Mouse (Mus musculus): ENCODE results near the gene Map1a. TPM values are rescaled to one million over a fixed set of nuclear protein-coding genes. Genes with fewer than 3 reads are reported as not detected.
A peak's percentile ranks its signal among the peaks of the same experiment; 100 is the strongest.

Gene Map1a
- polyA plus RNA-seq, 1 experiment = 2.2 TPM

DNA sequence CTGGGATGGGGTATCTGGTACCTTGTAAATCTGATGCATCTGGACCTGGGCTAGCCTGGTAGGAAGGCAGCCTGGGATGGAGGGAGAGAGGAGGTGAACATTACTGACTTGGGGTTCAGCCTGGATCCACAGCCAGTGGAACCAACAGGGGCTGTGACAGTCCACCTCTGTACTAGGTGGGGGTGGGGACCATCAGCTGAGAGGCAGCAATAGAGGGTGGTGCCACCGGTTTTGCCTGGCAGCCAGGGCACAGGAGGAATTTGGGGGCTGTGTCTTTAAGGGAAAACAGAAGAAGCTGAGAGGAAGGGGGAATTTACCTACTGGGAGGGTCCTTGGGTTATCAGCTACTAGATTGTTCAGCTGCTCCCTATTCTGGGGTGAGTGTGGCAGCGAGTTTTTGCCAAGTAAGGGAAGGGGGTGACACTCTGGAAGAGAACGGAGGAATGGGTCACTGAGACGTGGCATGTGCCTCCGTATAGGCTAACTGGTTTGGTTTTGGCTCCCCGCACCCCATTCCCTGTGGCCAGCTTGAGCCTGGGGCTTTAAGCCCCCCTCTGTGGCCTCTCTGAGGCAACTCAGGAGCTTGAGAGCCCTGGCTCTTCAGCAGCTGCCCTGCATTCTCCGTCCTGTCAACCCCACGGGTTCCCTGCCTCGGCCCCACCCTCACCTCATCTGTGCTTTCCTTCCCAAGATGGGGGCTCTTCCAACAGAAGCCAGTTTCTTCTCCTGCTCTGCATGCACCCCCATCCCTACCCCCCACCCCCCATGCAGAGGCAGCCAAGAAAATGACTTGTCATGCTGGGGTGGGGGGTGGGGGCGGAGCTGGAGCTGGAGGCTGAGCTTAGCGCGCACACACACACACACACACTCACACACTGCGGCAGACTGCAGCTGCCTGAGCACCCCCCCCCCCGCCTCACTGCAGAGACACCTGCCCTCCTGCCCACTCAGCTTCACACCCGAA lies 6.5 kb downstream of the Map1a start:
- peaks cover 9% of the 10 kb centered on the region; the same call in 1 of the 2 replicates for H3K4me1 ChIP-seq (ENCODE audit: control insufficient read depth, insufficient read depth, insufficient read length, low read length)
- 7% methylated on average over 15 of the region's 15 CpGs for WGBS
- H3K27me3 ChIP-seq (ENCODE audit: control insufficient read depth, insufficient read depth, low read length) = peaks cover 37% of the 10 kb centered on the region
- H3K27ac ChIP-seq (ENCODE audit: insufficient read depth, low read depth, low read length) = no peak overlapping the region
- no peaks in the 10 kb centered on the region for H3K36me3 ChIP-seq (ENCODE audit: control insufficient read depth, insufficient read depth, low read length)
- peak overlapping the region; percentile 64 for H3K4me3 ChIP-seq (ENCODE audit: low read depth, low read length)
- no peak for TF ChIP-seq POLR2A (IDR thresholded peaks at IDR 0.05; ENCODE audit: low read depth, low read length)
- no peak for TF ChIP-seq CTCF (IDR thresholded peaks at IDR 0.05; ENCODE audit: extremely low read depth, insufficient read length, insufficient replicate concordance, low read depth, low read length)

DNA sequence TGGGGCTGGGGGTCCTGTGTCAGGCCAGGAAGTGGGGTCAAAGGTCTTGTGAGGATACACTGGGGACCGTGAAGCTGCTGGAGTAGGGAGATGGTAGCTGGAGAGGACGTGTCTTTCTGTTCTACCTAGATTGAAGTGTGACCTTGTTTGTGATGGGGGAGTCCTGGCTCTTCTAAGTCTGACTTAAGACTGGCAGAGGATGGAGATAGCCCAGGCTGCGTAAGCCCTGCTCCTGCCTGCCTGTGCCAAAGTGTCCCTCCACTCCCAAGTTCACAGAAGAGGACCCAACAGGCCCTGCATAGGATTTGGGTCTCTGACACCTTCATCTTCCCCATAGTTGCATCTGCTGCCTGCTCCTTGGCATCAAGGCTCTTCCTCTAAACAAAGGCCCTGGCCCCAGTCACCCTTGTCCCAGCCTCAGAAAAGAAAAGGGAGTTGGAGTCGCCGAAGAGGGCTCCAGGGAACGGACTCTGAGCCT lies 7.4 kb downstream of the Map1a start:
- 36% methylated on average over 6 of the region's 6 CpGs for WGBS
- peaks cover 35% of the 10 kb centered on the region for H3K27me3 ChIP-seq (ENCODE audit: control insufficient read depth, insufficient read depth, low read length)
- H3K36me3 ChIP-seq (ENCODE audit: control insufficient read depth, insufficient read depth, low read length) = no peaks in the 10 kb centered on the region
- H3K4me3 ChIP-seq (ENCODE audit: low read depth, low read length) = peak overlapping the region; percentile 64; the same call in 1 of the 2 replicates
- TF ChIP-seq POLR2A (IDR thresholded peaks at IDR 0.05; ENCODE audit: low read depth, low read length) (no peak), CTCF (IDR thresholded peaks at IDR 0.05; ENCODE audit: extremely low read depth, insufficient read length, insufficient replicate concordance, low read depth, low read length) (no peak)
- H3K4me1 ChIP-seq (ENCODE audit: control insufficient read depth, insufficient read depth, insufficient read length, low read length) = peaks cover 9% of the 10 kb centered on the region; the same call in 1 of the 2 replicates
- no peak overlapping the region for H3K27ac ChIP-seq (ENCODE audit: insufficient read depth, low read depth, low read length)

DNA sequence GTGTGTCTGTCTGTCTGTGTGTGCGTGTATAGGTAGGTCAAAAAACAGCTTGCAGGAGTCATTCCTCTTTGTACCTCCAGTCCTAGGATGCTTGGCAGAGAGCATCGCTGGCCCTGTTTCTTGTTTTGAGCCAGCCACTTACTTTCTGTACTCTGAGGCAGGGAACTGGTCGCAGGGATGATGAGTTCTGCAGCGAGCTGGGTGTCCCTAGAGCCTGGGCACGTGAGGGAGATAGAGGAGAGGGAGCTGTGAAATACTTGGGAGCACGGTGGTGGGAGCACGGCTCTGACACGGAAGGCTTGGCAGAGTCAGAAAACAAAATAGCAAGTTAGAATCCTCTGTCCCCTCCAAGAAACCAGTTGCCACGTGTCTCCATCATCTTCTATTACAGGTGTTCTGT lies 8.3 kb downstream of the Map1a start:
- Histone ChIP-seq H3K4me3 (ENCODE audit: low read depth, low read length) (no peak overlapping the region), H3K27me3 (ENCODE audit: control insufficient read depth, insufficient read depth, low read length) (peaks cover 35% of the 10 kb centered on the region), H3K4me1 (ENCODE audit: control insufficient read depth, insufficient read depth, insufficient read length, low read length) (peaks cover 9% of the 10 kb centered on the region; the same call in 1 of the 2 replicates), H3K36me3 (ENCODE audit: control insufficient read depth, insufficient read depth, low read length) (no peaks in the 10 kb centered on the region), H3K27ac (ENCODE audit: insufficient read depth, low read depth, low read length) (no peak overlapping the region)
- TF ChIP-seq POLR2A (IDR thresholded peaks at IDR 0.05; ENCODE audit: low read depth, low read length) (no peak), CTCF (IDR thresholded peaks at IDR 0.05; ENCODE audit: extremely low read depth, insufficient read length, insufficient replicate concordance, low read depth, low read length) (no peak)
- 39% methylated on average over 9 of the region's 9 CpGs for WGBS

DNA sequence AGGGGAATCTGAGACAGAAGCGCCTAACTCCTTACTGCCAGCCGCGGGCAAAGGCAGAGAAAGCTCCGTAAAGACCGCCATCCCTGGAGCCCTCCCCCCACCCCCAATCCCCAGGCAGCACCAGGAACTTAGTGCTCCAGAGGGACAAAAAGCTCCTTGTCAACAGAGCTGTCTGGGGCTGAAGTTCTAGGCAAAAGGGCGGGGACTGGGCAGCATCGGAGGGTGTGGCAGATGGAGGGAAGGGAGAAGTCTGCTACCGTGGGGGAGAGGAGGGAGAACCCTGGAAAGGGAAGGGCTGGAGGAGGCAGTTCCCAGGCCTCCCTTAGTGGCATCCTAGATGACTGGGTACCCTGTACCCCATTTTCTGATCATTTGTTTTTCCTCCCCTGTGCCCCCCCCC lies 8.7 kb downstream of the Map1a start:
- no peak for TF ChIP-seq CTCF (IDR thresholded peaks at IDR 0.05; ENCODE audit: extremely low read depth, insufficient read length, insufficient replicate concordance, low read depth, low read length)
- 0 out of 2 replicates have a peak, but pooled peaks have one; percentile 7 for TF ChIP-seq POLR2A (IDR thresholded peaks at IDR 0.05; ENCODE audit: low read depth, low read length)
- WGBS = 6% methylated on average over 8 of the region's 8 CpGs
- H3K4me3 ChIP-seq (ENCODE audit: low read depth, low read length) = no peak overlapping the region
- no peaks in the 10 kb centered on the region for H3K36me3 ChIP-seq (ENCODE audit: control insufficient read depth, insufficient read depth, low read length)
- no peak overlapping the region for H3K27ac ChIP-seq (ENCODE audit: insufficient read depth, low read depth, low read length)
- H3K4me1 ChIP-seq (ENCODE audit: control insufficient read depth, insufficient read depth, insufficient read length, low read length) = peaks cover 9% of the 10 kb centered on the region; the same call in 1 of the 2 replicates
- H3K27me3 ChIP-seq (ENCODE audit: control insufficient read depth, insufficient read depth, low read length) = peaks cover 35% of the 10 kb centered on the region

DNA sequence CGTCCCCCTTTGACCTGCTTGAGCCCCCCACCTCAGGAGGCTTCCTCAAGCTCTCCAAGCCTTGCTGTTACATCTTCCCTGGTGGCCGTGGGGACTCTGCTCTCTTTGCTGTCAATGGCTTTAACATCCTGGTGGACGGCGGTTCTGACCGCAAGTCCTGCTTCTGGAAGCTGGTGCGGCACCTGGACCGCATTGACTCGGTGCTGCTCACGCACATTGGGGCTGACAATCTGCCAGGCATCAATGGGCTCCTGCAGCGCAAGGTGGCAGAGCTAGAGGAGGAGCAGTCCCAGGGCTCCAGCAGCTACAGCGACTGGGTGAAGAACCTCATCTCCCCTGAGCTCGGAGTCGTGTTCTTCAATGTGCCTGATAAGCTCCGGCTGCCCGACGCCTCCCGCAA lies 10.1 kb downstream of the Map1a start:
- 90% methylated on average over 17 of the region's 17 CpGs for WGBS
- no peak for TF ChIP-seq CTCF (IDR thresholded peaks at IDR 0.05; ENCODE audit: extremely low read depth, insufficient read length, insufficient replicate concordance, low read depth, low read length)
- TF ChIP-seq POLR2A (IDR thresholded peaks at IDR 0.05; ENCODE audit: low read depth, low read length) = no peak
- Histone ChIP-seq H3K27me3 (ENCODE audit: control insufficient read depth, insufficient read depth, low read length) (peaks cover 27% of the 10 kb centered on the region), H3K36me3 (ENCODE audit: control insufficient read depth, insufficient read depth, low read length) (no peaks in the 10 kb centered on the region), H3K4me3 (ENCODE audit: low read depth, low read length) (no peak overlapping the region), H3K4me1 (ENCODE audit: control insufficient read depth, insufficient read depth, insufficient read length, low read length) (peaks cover 4% of the 10 kb centered on the region; the same call in 1 of the 2 replicates), H3K27ac (ENCODE audit: insufficient read depth, low read depth, low read length) (no peak overlapping the region)

DNA sequence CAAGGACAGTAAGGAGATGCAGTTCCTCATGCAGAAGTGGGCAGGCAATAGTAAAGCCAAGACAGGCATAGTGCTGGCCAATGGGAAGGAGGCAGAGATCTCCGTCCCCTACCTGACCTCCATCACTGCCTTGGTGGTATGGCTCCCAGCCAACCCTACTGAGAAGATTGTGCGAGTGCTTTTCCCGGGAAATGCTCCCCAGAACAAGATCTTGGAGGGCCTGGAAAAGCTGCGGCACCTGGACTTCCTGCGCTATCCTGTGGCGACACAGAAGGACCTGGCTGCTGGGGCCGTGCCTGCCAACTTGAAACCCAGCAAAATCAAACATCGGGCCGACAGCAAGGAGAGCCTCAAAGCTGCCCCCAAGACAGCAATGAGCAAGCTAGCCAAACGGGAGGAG lies 10.6 kb downstream of the Map1a start:
- Histone ChIP-seq H3K4me3 (ENCODE audit: low read depth, low read length) (no peak overlapping the region), H3K27ac (ENCODE audit: insufficient read depth, low read depth, low read length) (no peak overlapping the region), H3K27me3 (ENCODE audit: control insufficient read depth, insufficient read depth, low read length) (peaks cover 24% of the 10 kb centered on the region), H3K4me1 (ENCODE audit: control insufficient read depth, insufficient read depth, insufficient read length, low read length) (no peaks in the 10 kb centered on the region), H3K36me3 (ENCODE audit: control insufficient read depth, insufficient read depth, low read length) (no peaks in the 10 kb centered on the region)
- WGBS = 77% methylated on average over 10 of the region's 10 CpGs
- TF ChIP-seq CTCF (IDR thresholded peaks at IDR 0.05; ENCODE audit: extremely low read depth, insufficient read length, insufficient replicate concordance, low read depth, low read length) (no peak), POLR2A (IDR thresholded peaks at IDR 0.05; ENCODE audit: low read depth, low read length) (no peak)

DNA sequence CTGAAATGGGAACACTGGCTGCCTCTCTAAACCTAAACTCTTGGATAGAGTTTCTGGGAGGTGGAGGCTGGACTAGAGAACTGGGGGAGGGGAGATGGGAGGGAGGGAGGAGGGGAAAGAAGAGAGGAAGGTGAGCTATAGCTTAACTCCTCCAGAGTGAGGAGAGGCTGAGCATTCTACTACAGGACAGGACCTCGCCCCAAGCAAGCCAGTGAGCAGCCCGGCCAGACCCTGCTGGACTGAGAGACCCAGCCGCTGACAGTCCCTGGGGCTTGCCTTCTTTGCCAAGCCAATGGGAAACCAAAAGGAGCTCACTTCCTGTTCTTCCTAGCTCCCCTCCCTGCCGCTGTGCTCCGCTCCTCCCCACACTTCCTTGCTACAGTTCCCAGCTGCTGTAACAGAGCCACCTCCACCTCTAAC lies 19.6 kb downstream of the Map1a start:
- TF ChIP-seq POLR2A (IDR thresholded peaks at IDR 0.05; ENCODE audit: low read depth, low read length) (no peak), CTCF (IDR thresholded peaks at IDR 0.05; ENCODE audit: extremely low read depth, insufficient read length, insufficient replicate concordance, low read depth, low read length) (no peak)
- H3K27me3 ChIP-seq (ENCODE audit: control insufficient read depth, insufficient read depth, low read length) = no peaks in the 10 kb centered on the region
- H3K27ac ChIP-seq (ENCODE audit: insufficient read depth, low read depth, low read length) = no peak overlapping the region
- H3K36me3 ChIP-seq (ENCODE audit: control insufficient read depth, insufficient read depth, low read length) = peaks cover 15% of the 10 kb centered on the region
- H3K4me3 ChIP-seq (ENCODE audit: low read depth, low read length) = peak overlapping the region; percentile 33; the same call in 1 of the 2 replicates
- H3K4me1 ChIP-seq (ENCODE audit: control insufficient read depth, insufficient read depth, insufficient read length, low read length) = 0 out of 2 replicates have a peak, but pooled peaks cover 5% of the 10 kb centered on the region
- 15% methylated on average over 5 of the region's 5 CpGs for WGBS

Measured in small intestine, adult 2 months (tissue).